Mouse (Mus musculus): ENCODE results near the gene Sspo. TPM values are rescaled to one million over a fixed set of nuclear protein-coding genes. Genes with fewer than 3 reads are reported as not detected.

The Sspo gene
- not detected for polyA plus RNA-seq (2017; shearing (Covaris generic))

DNA sequence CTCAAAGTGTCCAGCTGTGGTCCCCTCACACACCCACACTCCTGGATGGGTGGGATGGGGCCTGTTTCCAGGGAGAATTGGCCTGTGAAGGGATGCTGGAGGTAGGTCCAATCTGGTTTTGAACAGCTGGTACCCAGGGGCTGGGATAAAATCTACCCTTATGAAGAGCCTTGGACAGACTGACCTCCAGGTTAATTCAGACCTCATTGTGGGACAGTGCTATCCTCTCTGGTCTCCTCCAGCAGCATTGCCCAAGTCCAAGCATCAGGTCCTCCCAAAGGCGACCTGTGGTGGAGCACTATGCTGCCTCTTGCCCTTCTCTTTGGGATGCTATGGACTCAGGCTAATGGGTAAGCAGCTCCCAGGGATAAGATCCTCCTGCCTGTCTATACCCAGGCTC lies at the start of gene Sspo:
Gene Sspo, plus strand, starts transcription at position 301 of the 400 bp plus-strand sequence.

DNA sequence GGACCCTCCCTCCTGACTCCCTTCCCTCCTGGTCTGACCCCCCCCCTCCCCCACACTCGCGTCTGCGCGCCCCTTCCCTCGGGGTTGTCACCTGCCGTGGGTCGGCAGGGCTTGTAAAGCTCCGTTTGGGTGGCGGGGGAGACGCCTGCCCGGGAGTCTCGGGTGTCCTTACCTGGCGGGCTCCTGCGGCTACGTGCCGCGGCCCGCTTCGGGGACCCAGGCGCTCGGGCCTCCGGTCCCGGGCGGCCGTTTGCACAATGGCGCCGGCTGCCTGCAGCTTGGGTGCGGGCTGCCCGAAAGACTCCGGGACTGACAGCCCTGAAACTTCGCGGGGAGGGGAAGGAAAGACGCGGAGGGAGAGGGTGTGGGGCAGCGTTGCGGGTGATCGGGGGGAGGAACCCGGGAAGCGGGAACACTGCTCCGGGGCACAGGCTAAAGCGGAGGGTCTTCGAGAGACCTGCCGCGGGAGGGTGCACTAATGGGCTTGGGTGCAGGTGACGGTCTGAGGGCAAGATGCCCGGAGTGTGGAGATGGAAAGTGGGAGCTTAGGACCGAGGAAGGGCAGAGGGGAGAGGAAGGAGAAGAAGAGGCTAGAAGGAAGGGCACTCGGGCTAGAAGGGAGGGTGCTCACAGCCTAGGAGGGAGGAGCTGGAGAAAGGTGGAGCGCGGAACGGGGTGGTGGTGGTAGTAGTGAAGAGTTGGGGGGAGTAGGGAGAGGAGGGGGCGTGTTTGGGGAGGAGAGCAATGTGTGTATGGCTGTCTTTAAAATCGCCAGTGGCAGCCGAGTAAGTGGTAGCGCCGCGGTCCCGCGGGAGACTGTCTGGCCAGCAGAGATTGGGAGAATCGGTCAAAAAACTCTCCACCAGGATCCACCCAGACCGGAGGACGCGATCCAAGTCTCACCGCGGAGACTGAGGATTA lies 2.6 kb upstream of the Sspo start, which contains the start of gene Zfp467:
Gene Zfp467, minus strand, starts transcription at position 645 of the 921 bp plus-strand sequence.

GRCm38 (mm10) chr6:48537105-48537954 lies 89.3 kb downstream of the Sspo start, which contains the start of gene Atp6v0e2:
Atp6v0e2 (plus strand) TSS chr6:48537615.

Other genes with a start within 250 kb of the Sspo start
- 21.2 TPM for gene Krba1, start 52.6 kb upstream of the Sspo start, polyA plus RNA-seq (2017; shearing (Covaris generic))
- 4.6 TPM for gene Zfp467, start 2.4 kb upstream of the Sspo start, polyA plus RNA-seq (2017; shearing (Covaris generic))
- 0.61 TPM for gene Atp6v0e2, start 89.4 kb downstream of the Sspo start, polyA plus RNA-seq (2017; shearing (Covaris generic))
- 10.6 TPM for gene Lrrc61, start 106.6 kb downstream of the Sspo start, polyA plus RNA-seq (2017; shearing (Covaris generic))
- not detected for gene Rarres2, start 124.6 kb downstream of the Sspo start, polyA plus RNA-seq (2017; shearing (Covaris generic))
- not detected for gene Gm45021, start 141.4 kb downstream of the Sspo start, polyA plus RNA-seq (2017; shearing (Covaris generic))
- 7.2 TPM for gene Repin1, start 145.7 kb downstream of the Sspo start, polyA plus RNA-seq (2017; shearing (Covaris generic))
- not detected for gene Gm44965, start 145.7 kb downstream of the Sspo start, polyA plus RNA-seq (2017; shearing (Covaris generic))
- gene Zfp775, start 153.8 kb downstream of the Sspo start, polyA plus RNA-seq (2017; shearing (Covaris generic)) = 7.6 TPM
- gene AI854703, start 178.5 kb downstream of the Sspo start, polyA plus RNA-seq (2017; shearing (Covaris generic)) = 2.6 TPM
- 173 TPM for gene Gimap8, start 199.0 kb downstream of the Sspo start, polyA plus RNA-seq (2017; shearing (Covaris generic))
- gene Gimap9, start 227.9 kb downstream of the Sspo start, polyA plus RNA-seq (2017; shearing (Covaris generic)) = 226 TPM
- gene Gimap4, start 236.3 kb downstream of the Sspo start, polyA plus RNA-seq (2017; shearing (Covaris generic)) = 1,360 TPM

Measured in effector memory CD4-positive, alpha-beta T cell, adult 5 months (primary cell).